Mouse (Mus musculus) lung, postnatal 14 days (tissue): Measurements from ENCODE around the gene Sfxn2.

ENCODE experiments used
- DNase-seq: peaks from one replicate; pipeline ENCODE4 v3.0.0; 2021

Gene Sfxn2

GRCm38 (mm10) chr19:46639053-46639452 lies 65.9 kb downstream of the Sfxn2 start:
- DNase-seq: no peak

GRCm38 (mm10) chr19:46639496-46639895 lies 66.3 kb downstream of the Sfxn2 start:
- no peak for DNase-seq

GRCm38 (mm10) chr19:46640780-46641179 lies 67.6 kb downstream of the Sfxn2 start:
- no peak for DNase-seq

- DNase-seq: peak; percentile 69
These were observed 68.4 kb downstream of the Sfxn2 start for GRCm38 (mm10) chr19:46641420-46642085.

- no peak for DNase-seq
These were observed 69.1 kb downstream of the Sfxn2 start for GRCm38 (mm10) chr19:46642136-46642753.

GRCm38 (mm10) chr19:46643236-46643635 lies 70.1 kb downstream of the Sfxn2 start:
- no peak for DNase-seq

GRCm38 (mm10) chr19:46644343-46644792 lies 71.2 kb downstream of the Sfxn2 start:
- DNase-seq: no peak

GRCm38 (mm10) chr19:46644793-46645602 lies 71.8 kb downstream of the Sfxn2 start:
- DNase-seq: peak; percentile 45

- no peak for DNase-seq
These were observed 72.9 kb downstream of the Sfxn2 start for GRCm38 (mm10) chr19:46646041-46646481.

GRCm38 (mm10) chr19:46647254-46647653 lies 74.1 kb downstream of the Sfxn2 start:
- no peak for DNase-seq
